Mouse (Mus musculus) layer of hippocampus, postnatal 25 days (tissue): ENCODE measurements around the gene Mrpl53. TPM values are rescaled to one million over a fixed set of nuclear protein-coding genes. Genes with fewer than 3 reads are reported as not detected.

ENCODE experiments used
- DNase-seq, 2 experiments: peaks; one replicate each; pipeline ENCODE4 v3.0.0; 2022; ENCODE audit warnings: mixed read lengths in 2 of 2, low spot score in 1 of 2; ENCODE audit errors: extremely low spot score in 1 of 2
- total RNA-seq, 2 experiments: library from RNA; stranded (reverse); gene quantifications; 2 replicates each; pipeline ENCODE4 v1.2.3; 2021

Gene Mrpl53
- total RNA-seq, 2 experiments from 2014 or later, result 67.0 to 67.7 TPM

DNA sequence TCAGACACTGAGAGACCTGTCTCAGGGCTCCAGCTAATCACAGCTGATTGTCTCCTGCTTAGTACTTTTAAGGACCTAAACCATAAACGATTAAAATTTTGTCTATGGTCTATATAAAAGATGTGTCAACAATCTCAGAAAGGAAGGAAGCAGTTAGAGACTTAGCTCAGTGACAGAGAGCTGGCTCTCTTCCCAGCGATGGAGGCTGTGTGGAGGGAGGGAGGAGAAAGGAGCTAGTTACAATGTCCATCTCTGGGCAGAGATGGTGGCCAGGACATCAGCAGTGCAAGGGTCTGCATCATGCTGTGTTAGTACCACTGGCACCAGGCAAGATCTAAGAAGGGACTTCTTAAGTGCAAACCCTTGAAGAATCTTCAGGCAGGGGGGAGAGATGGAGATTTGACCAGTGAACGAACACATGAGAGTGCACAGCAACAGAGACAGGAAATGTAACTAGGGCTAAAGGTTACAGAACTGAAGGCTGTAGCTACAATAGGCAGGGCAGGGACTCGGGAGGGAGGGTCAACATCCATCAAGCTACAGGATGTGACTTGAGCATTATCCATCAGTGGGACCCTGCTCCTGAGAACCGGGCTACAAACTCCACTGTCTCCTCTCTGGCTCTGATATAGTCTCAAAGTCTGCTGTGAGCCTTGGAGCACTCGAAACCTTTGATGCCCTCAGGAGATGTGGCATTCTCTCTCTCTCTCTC lies 16.3 kb upstream of the Mrpl53 start:
- no peak for DNase-seq

DNA sequence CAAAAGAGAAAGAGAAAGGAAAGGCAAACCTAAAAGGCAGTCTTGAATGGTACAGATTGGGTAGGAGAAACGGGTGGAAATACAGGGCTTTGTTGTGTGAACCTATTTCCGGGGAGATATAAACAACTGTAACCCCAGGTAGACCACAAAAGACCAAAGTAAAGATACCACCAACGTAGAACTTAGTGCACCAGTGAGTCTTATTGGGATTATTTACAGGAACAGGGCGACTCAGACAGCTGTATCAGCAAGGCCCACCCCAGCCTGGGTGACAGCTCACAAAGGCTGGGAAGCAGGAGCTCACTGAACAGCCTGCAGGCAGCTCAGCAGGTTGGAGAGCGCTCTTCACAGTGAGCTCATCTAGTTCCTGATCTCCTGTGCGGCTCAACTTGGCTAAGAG lies 12.9 kb upstream of the Mrpl53 start:
- DNase-seq, result no peak

GRCm38 (mm10) chr6:83098411-83098810 lies 10.4 kb upstream of the Mrpl53 start:
- no peak for DNase-seq

- DNase-seq, result peak; percentile 72 to 73
Observed at GRCm38 (mm10) chr6:83101316-83101687, 7.5 kb upstream of the Mrpl53 start, which contains the start of the genes Ccdc142 and Gm42688. TSS of gene Ccdc142 (plus strand) at chr6:83101601. TSS of gene Gm42688 (plus strand) at chr6:83101617.

GRCm38 (mm10) chr6:83101688-83102556 lies 6.9 kb upstream of the Mrpl53 start:
- DNase-seq, result peak; percentile 43 to 55

GRCm38 (mm10) chr6:83103130-83103650 lies 5.7 kb upstream of the Mrpl53 start:
- no peak for DNase-seq

GRCm38 (mm10) chr6:83104158-83104557 lies 4.7 kb upstream of the Mrpl53 start:
- DNase-seq, result no peak

DNA sequence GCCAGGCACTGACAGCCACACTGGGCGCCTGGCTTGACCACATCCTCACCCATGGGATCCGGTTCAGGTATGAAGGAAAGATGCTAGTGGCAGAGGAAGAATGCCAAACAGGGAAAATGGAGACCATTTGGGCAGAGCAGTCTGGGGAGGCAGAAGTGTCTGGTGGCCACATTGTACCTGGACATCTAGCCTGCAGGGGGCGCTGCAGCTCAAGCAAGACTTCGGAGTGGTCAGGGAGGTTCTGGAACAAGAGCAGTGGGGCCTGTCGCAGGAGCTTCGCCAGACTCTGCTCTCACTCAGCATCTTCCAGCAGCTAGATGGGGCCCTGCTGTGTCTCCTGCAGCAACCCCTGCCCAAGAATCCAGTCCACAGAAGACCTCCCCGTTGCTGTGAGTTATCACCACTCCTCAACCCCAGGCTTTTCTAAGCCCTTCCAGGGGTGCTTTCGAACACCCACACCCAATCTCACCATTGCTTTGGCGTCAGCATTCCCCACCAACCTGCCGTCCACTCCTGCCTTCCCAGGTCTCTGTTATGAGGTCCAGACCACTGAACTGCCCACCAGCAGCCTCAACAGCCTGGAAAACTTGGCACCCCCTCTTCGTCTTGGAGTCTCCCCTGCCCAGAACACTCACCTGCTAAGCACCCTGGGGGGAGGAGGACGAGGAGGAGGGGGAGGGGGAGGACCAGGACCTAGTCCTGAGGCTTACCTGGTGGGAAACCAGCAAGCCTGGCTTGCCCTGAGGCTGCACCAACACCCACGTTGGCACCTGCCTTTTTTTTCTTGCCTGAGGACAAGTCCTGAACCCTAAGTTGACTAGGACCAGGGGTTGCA lies 1.1 kb upstream of the Mrpl53 start:
- DNase-seq, result peak; percentile 60 to 70

GRCm38 (mm10) chr6:83111510-83112136 lies 2.8 kb downstream of the Mrpl53 start:
- no peak for DNase-seq

- DNase-seq, result peak; percentile 85 to 88
Observed at GRCm38 (mm10) chr6:83115011-83115671, 6.3 kb downstream of the Mrpl53 start, which contains the start of gene Mogs. TSS of gene Mogs (plus strand) at chr6:83115496.

DNA sequence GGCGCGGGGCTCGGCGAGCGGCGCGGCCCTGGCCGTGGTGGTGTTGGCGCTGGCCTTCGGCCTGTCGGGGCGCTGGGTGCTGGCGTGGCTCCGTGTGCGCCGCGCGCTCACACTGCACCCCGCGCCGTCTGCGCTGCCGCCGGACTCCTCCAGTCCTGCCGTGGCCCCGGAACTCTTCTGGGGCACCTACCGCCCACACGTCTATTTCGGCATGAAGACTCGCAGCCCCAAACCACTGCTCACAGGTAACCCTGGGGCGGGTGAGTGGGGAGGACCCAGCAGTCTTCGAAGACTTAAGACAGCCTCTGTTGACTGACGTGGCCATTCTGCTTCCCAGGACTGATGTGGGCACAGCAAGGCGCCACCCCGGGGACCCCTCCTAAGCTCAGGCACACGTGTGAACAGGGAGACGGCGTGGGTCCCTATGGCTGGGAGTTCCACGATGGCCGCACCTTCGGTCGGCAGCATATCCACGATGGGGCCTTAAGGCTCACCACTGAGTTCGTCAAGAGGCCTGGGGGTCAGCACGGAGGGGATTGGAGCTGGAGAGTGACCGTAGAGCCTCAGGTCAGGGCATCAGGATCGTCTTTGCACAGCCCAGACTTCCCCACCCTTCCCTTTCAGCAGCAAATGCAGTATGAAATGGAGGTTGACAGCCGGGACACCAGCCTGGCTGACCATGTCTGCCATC lies 7.0 kb downstream of the Mrpl53 start:
- DNase-seq, result no peak

DNA sequence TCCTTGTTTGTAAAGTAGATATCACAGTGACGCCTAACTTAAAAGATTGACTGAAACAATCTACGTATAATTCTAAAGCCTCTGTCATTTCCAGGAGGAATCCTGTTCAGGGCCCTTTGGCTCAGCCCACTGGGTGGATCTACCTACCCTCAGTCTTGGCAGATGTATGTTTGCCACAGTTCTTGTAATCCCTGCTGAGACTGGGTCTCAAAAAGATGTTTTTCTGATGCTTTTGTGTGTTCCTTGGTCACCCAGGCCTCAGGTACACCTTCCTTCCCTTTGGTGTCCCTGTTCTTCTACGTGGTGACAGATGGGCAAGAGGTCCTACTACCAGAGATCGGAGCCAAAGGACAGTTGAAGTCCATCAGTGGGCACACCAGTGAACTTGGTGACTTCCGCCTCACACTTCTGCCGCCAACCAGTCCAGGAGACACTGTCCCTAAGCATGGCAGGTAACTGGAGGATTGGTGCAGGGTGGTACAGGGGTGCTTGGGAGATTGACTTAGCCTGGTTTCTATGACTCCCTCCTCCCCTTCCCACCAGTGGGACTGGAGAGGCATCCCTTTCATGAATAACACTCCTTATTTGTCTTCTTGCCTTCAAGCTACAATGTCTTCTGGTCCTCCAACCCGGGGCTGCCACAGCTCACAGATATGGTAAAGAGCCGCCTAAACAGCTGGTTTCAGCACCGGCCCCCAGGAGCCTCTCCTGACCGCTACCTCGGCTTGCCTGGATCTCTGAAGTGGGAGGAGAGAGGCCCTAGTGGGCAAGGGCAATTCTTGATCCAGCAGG lies 7.7 kb downstream of the Mrpl53 start:
- no peak for DNase-seq

GRCm38 (mm10) chr6:83117165-83117438 lies 8.3 kb downstream of the Mrpl53 start:
- no peak for DNase-seq

GRCm38 (mm10) chr6:83117616-83118015 lies 8.8 kb downstream of the Mrpl53 start:
- no peak for DNase-seq

DNA sequence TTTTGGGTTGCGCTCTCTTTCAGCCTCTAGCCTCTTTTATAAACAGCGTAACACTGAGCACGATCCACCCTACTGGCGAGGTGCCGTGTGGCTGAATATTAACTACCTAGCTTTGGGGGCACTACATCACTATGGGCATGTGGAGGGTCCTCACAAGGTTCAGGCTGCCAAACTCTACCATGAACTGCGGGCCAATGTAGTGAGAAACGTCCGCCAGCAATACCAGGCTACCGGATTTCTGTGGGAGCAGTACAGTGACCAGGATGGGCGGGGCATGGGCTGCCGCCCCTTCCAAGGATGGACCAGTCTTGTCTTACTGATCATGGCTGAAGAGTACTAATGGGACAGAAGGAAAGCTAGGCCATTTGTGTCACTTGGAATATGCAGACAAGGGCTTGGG lies 9.5 kb downstream of the Mrpl53 start:
- DNase-seq, result no peak

GRCm38 (mm10) chr6:83118825-83119733 lies 10.2 kb downstream of the Mrpl53 start:
- DNase-seq, result no peak

- DNase-seq, result no peak
Observed at GRCm38 (mm10) chr6:83119734-83120051, 10.9 kb downstream of the Mrpl53 start.
